Mouse (Mus musculus): ENCODE results near the gene Mpdu1. TPM values are rescaled to one million over a fixed set of nuclear protein-coding genes. Genes with fewer than 3 reads are reported as not detected.

The Mpdu1 gene
- total RNA-seq, 2 experiments from 2014 or later: 15.2 to 16.5 TPM

DNA sequence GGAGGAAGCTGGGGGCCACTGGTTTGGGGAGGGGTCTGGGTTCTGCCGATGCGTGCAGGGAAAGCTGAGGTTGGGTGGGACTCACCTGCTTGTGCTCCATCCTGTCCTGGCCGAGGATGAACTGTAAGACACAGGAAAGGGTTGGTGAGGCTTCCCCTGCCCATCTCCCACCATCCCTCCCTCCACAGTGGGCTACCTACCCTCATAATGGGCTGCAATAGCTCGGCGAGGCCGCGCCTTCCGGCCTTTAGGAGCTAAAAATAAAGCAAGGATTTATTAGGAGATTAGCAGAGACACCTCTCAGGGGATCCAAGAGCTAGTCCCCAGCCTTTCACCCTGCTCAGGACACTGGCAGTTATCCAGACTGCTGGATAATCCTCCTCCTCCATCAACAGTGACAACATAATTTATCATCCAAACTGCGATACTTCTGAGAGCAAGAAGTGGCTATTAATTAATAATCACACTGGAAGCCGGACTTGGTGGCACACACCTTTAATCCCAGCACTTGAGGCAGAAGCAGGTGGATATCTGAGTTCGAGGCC, 31.1 kb upstream of the Mpdu1 start:
- no peak for DNase-seq (ENCODE audit: low spot score)
- intact Hi-C loops (cut with DNase I): no loop called here

GRCm38 (mm10) chr11:69692863-69693262, 30.4 kb upstream of the Mpdu1 start:
- DNase-seq (ENCODE audit: low spot score): no peak
- intact Hi-C loops (cut with DNase I): no loop called here

DNA sequence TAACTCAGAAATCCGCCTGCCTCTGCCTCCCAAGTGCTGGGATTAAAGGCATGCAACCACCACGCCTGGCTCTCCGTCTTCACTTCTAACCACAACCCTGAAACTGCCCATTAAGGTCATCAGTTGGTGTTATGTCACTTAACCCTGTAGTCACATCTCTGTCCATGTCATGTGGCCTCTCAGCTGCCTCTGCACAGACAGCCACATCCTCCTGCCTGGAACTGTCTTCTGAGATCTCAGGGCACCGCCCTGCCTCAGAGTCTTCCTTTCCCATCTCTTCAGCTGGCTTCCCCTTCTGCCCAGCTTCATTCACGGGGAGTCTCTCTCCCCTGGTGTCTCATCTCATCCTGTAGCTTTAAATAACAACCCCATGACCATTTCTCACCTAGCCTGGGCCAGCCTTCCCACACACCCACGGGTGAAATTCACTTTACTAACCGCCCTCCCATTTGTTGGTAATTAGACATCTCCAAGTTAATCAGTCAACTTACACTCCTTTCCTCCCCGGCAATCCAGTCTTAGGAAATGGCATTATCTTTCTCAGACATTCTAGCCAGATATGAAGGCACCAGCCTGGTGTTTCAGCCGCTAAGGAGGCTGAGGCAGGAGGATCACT, 29.9 kb upstream of the Mpdu1 start:
- DNase-seq (ENCODE audit: low spot score): no peak
- intact Hi-C loops (cut with DNase I): no loop called here

- intact Hi-C loops (cut with DNase I): loop anchor here (10.0 kb wide), 1 partner anchor 185 kb away; the partner anchor contains the start of gene Tmem95
- DNase-seq (ENCODE audit: low spot score): no peak
Observed at GRCm38 (mm10) chr11:69689891-69690290, 27.4 kb upstream of the Mpdu1 start.

GRCm38 (mm10) chr11:69687061-69687460, 24.6 kb upstream of the Mpdu1 start:
- DNase-seq (ENCODE audit: low spot score): no peak
- intact Hi-C loops (cut with DNase I): loop anchor here (10.0 kb wide), 1 partner anchor 188 kb away; the partner anchor contains the start of gene Tmem95

GRCm38 (mm10) chr11:69686377-69686776, 23.9 kb upstream of the Mpdu1 start:
- DNase-seq (ENCODE audit: low spot score): peak; percentile 81
- intact Hi-C loops (cut with DNase I): loop anchor here (10.0 kb wide), 1 partner anchor 188 kb away; the partner anchor contains the start of gene Tmem95

- intact Hi-C loops (cut with DNase I): loop anchor here (10.0 kb wide), 1 partner anchor 189 kb away; the partner anchor contains the start of gene Tmem95
- peak; percentile 87 for DNase-seq (ENCODE audit: low spot score)
Observed at GRCm38 (mm10) chr11:69685526-69686148, 23.2 kb upstream of the Mpdu1 start, which contains the start of gene Tnfsf13. TSS of gene Tnfsf13 (minus strand) at chr11:69685784.

GRCm38 (mm10) chr11:69684936-69685335, 22.5 kb upstream of the Mpdu1 start:
- DNase-seq (ENCODE audit: low spot score): no peak
- intact Hi-C loops (cut with DNase I): loop anchor here (5.0 to 10.0 kb wide), 2 partner anchors 190 to 232 kb away; partner anchors contain the start of gene Tmem95

DNA sequence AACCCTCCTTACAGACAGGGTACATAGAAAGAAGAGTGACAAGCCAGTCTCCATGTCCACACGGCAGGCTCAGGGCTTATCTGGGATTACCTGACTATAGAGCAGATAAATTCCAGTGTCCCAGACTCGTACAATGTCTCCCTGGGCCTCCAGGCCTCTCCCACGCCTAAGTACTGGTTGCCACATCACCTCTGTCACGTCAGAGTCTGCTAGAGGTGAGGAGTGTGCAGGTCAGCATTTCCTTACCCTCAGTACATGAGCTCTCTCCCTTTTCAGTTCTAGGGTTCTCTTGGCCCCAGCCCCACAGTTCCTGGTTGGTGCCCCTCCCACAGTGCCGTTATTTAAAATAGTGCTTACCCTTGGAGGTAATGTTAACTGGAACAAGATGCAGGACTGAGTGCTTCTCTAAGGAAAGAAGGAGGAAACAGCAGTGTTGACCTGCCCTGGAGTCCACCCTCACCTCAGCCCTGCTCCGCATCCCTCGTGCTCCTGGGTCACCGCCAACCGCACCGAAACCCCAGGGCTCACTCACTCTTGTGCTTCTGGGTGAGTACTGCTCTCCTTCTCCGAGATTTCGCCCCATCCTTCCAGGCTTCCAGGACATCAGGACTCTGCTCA, 21.8 kb upstream of the Mpdu1 start:
- DNase-seq (ENCODE audit: low spot score): no peak
- intact Hi-C loops (cut with DNase I): loop anchor here (5.0 to 10.0 kb wide), 2 partner anchors 191 to 233 kb away; partner anchors contain the start of gene Tmem95

GRCm38 (mm10) chr11:69683576-69683975, 21.1 kb upstream of the Mpdu1 start:
- intact Hi-C loops (cut with DNase I): loop anchor here (2.0 to 10.0 kb wide), 3 partner anchors 33 to 234 kb away; partner anchors contain the start of gene Tmem95
- DNase-seq (ENCODE audit: low spot score): no peak

DNA sequence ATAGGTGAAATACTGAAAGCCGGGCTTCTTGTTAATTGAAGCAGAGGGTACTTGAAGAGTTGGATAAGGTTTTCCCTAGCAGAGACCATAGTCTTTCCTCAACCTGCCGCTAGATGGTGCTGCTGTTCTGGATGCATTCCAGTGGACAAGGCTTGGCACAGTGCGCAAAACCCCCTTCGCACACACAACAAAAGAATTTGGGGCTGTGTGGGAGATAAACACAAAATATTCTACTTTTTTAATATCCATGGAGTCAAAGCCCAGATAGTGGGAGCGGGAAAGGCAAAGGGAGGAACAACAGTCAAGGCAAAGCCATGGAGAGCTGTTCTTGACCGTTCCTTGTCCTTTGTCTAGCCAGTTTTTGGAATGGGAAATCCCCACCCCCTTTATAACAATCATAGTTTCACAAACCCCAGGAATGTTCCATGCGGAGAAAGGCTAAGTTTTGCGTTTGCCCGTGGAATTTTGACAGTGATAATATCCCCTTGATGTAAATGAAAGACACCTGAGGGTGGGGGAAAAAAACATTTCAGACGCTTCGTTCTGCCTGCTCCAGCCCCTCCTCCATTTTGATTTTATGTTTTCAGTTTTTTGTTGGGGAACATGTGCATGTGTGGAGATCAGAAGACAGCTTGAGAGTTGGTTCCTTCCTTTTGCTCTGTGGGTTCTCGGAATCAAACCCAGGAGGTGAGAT, 20.5 kb upstream of the Mpdu1 start:
- peak; percentile 61 for DNase-seq (ENCODE audit: low spot score)
- intact Hi-C loops (cut with DNase I): loop anchor here (1.0 to 10.0 kb wide), 4 partner anchors 34 to 234 kb away; partner anchors contain the start of gene Tmem95

DNA sequence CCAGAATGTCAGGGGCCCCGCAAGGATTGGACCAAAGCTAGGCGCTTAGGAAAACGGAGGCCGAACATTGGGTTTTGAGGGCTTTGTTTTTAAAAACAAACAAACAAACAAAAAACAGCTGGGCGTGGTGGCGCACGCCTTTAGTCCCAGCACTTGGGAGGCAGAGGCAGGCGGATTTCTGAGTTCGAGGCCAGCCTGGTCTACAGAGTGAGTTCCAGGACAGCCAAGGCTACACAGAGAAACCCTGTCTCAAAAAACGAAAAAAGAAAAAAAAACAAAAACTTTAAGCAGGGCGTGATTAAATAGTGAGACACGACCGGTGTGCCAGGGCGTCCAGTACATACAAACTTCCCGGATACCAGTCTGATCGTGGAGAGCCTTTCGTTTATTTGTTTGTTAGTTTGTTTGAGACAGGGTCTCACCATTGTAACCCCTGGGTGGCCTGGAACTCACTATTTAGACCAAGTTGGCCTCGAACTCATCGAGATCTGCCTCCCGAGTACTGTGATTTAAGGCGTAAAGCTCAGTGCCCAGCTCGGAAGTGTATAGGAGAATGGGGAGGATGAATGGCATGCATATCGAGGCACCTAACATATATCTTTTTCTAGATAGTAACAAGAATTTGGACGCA, 19.9 kb upstream of the Mpdu1 start:
- DNase-seq (ENCODE audit: low spot score): no peak
- intact Hi-C loops (cut with DNase I): loop anchor here (1.0 to 10.0 kb wide), 4 partner anchors 34 to 235 kb away; partner anchors contain the start of gene Tmem95

DNA sequence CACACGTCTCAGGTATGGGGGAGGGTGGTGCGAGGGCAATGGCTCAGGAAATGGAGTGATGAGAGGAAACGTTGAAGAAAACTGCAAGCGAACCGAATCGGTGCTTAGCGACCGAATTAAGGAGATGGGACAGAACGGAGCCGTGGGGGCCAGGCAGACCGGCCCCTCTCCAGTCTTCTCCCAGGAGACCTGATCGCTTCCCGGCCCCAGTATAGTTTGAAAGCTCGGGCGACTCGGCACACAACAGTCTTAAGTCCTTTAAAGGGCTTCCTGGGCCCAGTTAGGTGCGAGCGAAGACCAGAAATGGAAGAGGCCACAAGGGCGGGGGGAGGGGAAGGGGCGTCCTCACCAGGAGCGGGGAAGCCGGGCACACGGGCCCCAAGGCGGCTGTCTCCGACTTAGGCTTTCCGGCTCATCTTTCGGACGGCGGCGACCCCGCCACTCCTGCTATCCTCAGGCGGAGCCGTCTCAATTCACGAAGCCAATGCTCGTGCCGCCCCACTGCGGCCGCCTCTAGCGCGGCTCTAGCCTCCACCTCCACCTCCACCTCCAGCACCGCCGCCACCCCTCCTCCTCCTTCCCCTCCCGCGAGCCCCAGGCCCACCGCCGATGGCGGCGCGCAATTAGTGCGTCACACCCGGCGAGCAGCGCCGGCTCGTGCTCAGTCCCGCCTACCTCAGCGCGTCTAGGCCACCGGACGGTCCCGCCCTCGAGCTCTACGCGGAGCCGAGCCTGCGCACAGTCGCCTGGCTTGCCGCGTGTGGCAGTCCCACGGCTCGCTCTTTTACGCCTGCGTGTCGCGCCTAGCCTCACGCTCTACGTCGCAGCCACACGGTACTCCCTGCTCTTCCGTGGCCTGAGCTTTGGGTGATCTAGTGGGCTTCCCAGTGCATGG, 19.1 kb upstream of the Mpdu1 start, which contains the start of gene Senp3:
TSS of gene Senp3 (minus strand) at position 771 of the 895 bp plus-strand sequence.
- peak; percentile 95 for DNase-seq (ENCODE audit: low spot score)
- intact Hi-C loops (cut with DNase I): loop anchor here (1.0 to 10.0 kb wide), 4 partner anchors 35 to 236 kb away; partner anchors contain the start of gene Tmem95

GRCm38 (mm10) chr11:69680136-69680855, 17.9 kb upstream of the Mpdu1 start:
- intact Hi-C loops (cut with DNase I): loop anchor here (5.0 to 10.0 kb wide), 2 partner anchors 195 to 237 kb away; partner anchors contain the start of gene Tmem95
- no peak for DNase-seq (ENCODE audit: low spot score)

DNA sequence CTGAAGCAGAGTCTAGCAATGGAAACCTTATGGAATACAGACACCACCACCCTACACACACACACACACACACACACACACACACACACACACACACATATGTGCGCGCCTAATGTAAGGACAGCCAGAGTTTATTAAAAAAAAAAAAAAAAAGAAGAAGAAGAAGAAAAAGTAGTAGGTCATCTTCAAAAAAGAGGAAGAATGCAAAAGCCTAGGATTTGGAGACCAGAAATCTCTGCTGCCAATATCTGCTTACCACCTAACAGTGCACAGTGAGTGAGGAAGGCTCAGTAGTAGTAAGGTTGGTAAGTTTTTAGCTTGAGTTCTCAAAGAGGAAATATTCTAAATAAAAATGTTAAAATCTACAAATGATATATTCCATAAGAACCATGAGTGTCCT, 16.7 kb upstream of the Mpdu1 start:
- DNase-seq (ENCODE audit: low spot score): no peak
- intact Hi-C loops (cut with DNase I): no loop called here

DNA sequence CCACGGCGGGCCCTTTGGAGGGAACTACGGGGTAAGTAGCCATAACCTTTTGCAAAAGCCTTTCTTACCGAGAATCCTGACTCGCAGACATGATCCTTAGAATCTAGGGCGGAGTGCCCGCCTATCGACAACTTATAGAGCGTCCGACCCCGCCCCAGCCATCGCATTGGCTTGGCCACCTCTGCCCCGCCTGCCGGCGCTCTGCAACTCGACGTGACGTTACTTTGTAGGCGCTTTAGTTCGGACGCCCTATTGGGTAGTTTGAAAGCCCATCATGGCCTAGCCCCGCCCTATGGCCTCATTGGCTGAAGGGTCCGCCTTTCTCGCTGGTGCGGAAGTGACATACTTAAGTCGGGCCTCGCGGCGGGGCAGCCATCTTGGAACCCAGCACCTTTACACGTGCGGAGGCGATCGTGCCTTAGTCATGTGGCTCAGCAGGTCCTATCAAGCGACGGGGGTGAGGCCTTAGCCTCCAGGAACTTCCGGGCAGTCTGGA, 9.8 kb upstream of the Mpdu1 start, which contains the start of gene Eif4a1:
TSS of gene Eif4a1 (minus strand) at position 213 of the 496 bp plus-strand sequence.
- DNase-seq (ENCODE audit: low spot score): peak; percentile 100
- intact Hi-C loops (cut with DNase I): no loop called here

GRCm38 (mm10) chr11:69671726-69672124, 9.3 kb upstream of the Mpdu1 start:
- no peak for DNase-seq (ENCODE audit: low spot score)
- intact Hi-C loops (cut with DNase I): no loop called here

Measured in heart, postnatal 25 days (tissue).